Mouse (Mus musculus) macrophage (primary cell): ENCODE data around the gene Ppp1r1a. TPM values are rescaled to one million over a fixed set of nuclear protein-coding genes. Genes with fewer than 3 reads are reported as not detected.

ENCODE experiments used
- H3K27ac ChIP-seq: fragments of 350-480 bp; formaldehyde crosslinking; 2 replicates; pipeline ENCODE4 v1.9.0; 2021
- H3K36me3 ChIP-seq: fragments of 350-480 bp; formaldehyde crosslinking; 2 replicates; pipeline ENCODE4 v1.9.0; 2021; ENCODE audit errors: inconsistent target
- H3K4me3 ChIP-seq: fragments of 350-480 bp; formaldehyde crosslinking; 2 replicates; pipeline ENCODE4 v1.9.0; 2021; ENCODE audit errors: inconsistent target
- H3K79me2 ChIP-seq: fragments of 350-480 bp; formaldehyde crosslinking; 2 replicates; pipeline ENCODE4 v1.9.0; 2021; ENCODE audit errors: inconsistent target
- WGBS: methylation state at CpG from one replicate; pipeline ENCODE4 v1.1.7; 2026; ENCODE audit warnings: inconsistent platforms; ENCODE audit not compliant: missing documents; 5-methylcytosine and 5-hydroxymethylcytosine counted together
- polyA plus RNA-seq: library from polyadenylated mRNA; stranded (reverse); fragments of 250-400 nt; gene quantifications from 3 replicates; pipeline ENCODE4 v1.2.4, GENCODE M21; 2018; ENCODE audit warnings: inconsistent platforms
- total RNA-seq, 78 experiments: library from RNA; depleted of rRNA; stranded (reverse); fragments of 250-400 nt; gene quantifications; 1 replicate in 9 of 78; 2 replicates in 24 of 78; 3 replicates in 43 of 78; 4 replicates in 2 of 78; pipeline ENCODE4 v1.2.4; 2018; ENCODE audit warnings: inconsistent platforms in 56 of 78

Gene Ppp1r1a
- total RNA-seq (2018; cell fraction: chromatin; rRNA removed), result not detected
- total RNA-seq (2018; cell fraction: cytosol; rRNA removed), result under 1 TPM in 2 of 26 experiments, not detected in 24; 0.13 to 0.15 TPM
- total RNA-seq (2018; cell fraction: nucleus; rRNA removed), result not detected
- polyA plus RNA-seq, result 0.29 TPM in 1 of 3 replicates, not detected in the others

- Histone ChIP-seq H3K27ac (no peak within 1 kb of the TSS), H3K36me3 (no peaks in the 10 kb centered on the region), H3K79me2 (no peaks in the 10 kb centered on the region), H3K4me3 (no peak within 1 kb of the TSS)
- WGBS, result 1% methylated on average over 30 of the region's 36 CpGs
Observed at GRCm38 (mm10) chr15:103537822-103538213, at the start of gene Ppp1r1a. TSS of gene Ppp1r1a (minus strand) at chr15:103538003.

DNA sequence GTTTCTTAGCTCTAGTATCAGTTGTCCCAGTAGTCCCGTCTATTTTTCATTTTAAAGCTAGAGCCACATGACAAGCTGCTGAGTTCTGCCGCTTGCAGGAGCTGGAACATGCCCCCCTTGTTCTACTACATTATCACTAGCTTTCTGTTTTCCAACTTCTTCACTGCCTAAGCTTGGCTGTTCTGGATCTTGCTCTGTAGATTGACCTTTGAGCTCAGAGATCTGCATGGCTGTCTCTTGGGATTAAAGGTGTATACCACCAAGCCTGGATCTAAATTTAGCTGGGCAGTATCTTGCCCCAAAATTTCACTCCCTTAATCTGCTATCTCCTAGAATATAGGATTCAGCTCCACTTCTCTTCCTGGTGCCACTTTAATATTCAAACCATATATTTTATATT, 48.1 kb upstream of the Ppp1r1a start:
- no peak overlapping the region for H3K27ac ChIP-seq
- H3K36me3 ChIP-seq, result no peaks in the 10 kb centered on the region
- no peak overlapping the region for H3K4me3 ChIP-seq
- 93% methylated on average over 2 of the region's 2 CpGs for WGBS
- H3K79me2 ChIP-seq, result no peaks in the 10 kb centered on the region

DNA sequence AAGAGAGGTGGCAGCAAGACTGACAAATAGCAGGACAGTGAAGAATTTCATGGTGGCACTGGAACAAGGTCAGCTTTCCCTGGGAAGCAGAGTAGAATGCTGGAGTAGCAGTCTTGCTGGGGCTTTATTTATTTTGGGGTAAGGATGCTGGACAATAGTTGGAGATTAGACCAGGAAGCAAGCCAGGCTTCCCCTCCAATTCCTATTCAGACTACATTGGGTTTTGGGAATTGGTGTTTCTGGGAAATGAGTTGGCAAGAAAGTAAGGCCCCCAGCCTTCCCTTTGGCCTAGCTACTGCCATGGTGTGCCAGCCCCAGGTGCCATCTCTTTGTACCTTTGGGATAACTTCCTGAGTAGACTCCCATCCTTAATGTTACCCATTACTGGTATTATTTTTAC, 27.2 kb upstream of the Ppp1r1a start, which contains the start of gene Glycam1:
Gene Glycam1 (minus strand): TSS at position 101 of the 400 bp plus-strand sequence.
- Histone ChIP-seq H3K36me3 (no peaks in the 10 kb centered on the region), H3K27ac (no peak within 1 kb of the TSS), H3K79me2 (no peaks in the 10 kb centered on the region), H3K4me3 (no peak within 1 kb of the TSS)

- 42% methylated on average over 2 of the region's 3 CpGs for WGBS
- Histone ChIP-seq H3K36me3 (no peaks in the 10 kb centered on the region), H3K27ac (no peak overlapping the region), H3K4me3 (no peak overlapping the region), H3K79me2 (no peaks in the 10 kb centered on the region)
Observed at GRCm38 (mm10) chr15:103552096-103552690, 14.4 kb upstream of the Ppp1r1a start.

- no peaks in the 10 kb centered on the region for H3K79me2 ChIP-seq
- no peak overlapping the region for H3K4me3 ChIP-seq
- H3K36me3 ChIP-seq, result no peaks in the 10 kb centered on the region
- WGBS, result 10% methylated on average over 1 of the region's 1 CpGs
- H3K27ac ChIP-seq, result no peak overlapping the region
Observed at GRCm38 (mm10) chr15:103551053-103551452, 13.2 kb upstream of the Ppp1r1a start.

- Histone ChIP-seq H3K27ac (peak overlapping the region; percentile 92), H3K4me3 (no peak overlapping the region), H3K79me2 (no peaks in the 10 kb centered on the region), H3K36me3 (no peaks in the 10 kb centered on the region)
- WGBS, result 44% methylated on average over 1 of the region's 1 CpGs
Observed at GRCm38 (mm10) chr15:103549475-103549874, 11.7 kb upstream of the Ppp1r1a start.

DNA sequence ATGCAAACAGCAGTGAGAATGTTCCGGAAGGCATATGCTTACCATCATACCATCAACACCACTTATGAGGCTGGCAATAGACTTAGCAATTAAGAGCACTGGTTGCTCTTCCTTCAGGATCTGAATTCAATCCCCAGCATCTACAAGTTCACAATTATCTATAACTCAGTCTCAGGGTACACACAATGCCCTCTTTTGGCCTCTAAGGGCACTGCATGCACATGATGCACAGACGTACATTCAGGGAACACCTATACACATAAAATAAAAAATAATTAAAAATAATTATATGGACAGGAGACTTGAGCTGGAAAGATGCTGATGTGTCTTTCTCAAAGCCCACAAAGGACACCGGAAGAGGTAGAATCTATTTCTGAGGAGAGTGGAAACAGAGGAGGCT, 10.2 kb upstream of the Ppp1r1a start:
- Histone ChIP-seq H3K27ac (no peak overlapping the region), H3K79me2 (no peaks in the 10 kb centered on the region), H3K4me3 (no peak overlapping the region), H3K36me3 (no peaks in the 10 kb centered on the region)
- 90% methylated on average over 3 of the region's 3 CpGs for WGBS

DNA sequence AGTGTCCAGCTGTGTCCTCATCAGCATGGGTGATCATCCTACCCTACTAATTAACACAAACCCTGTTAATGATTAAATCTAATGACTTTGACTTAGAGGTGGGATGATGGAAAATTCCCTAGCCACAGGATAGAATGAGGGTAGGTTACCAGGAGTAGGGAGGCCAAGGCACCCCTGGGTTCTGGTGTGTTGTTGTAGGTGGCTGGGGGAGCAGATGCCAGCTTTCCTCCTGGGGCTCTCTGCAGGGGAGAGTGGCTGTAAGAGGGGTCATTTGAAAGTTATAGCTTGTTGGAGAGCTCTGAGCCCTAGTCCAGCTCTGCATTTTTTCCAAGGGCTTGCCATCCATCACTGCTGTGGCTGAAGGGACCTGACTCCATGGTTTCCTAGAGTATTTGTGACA, 4.7 kb upstream of the Ppp1r1a start:
- Histone ChIP-seq H3K36me3 (no peaks in the 10 kb centered on the region), H3K79me2 (no peaks in the 10 kb centered on the region), H3K27ac (no peak overlapping the region), H3K4me3 (no peak overlapping the region)

GRCm38 (mm10) chr15:103540646-103541045, 2.8 kb upstream of the Ppp1r1a start:
- Histone ChIP-seq H3K27ac (no peak overlapping the region), H3K79me2 (no peaks in the 10 kb centered on the region), H3K4me3 (no peak overlapping the region), H3K36me3 (no peaks in the 10 kb centered on the region)
- WGBS, result 22% methylated on average over 1 of the region's 1 CpGs

- 94% methylated on average over 2 of the region's 2 CpGs for WGBS
- H3K27ac ChIP-seq, result no peak overlapping the region
- no peaks in the 10 kb centered on the region for H3K36me3 ChIP-seq
- no peaks in the 10 kb centered on the region for H3K79me2 ChIP-seq
- H3K4me3 ChIP-seq, result no peak overlapping the region
Observed at GRCm38 (mm10) chr15:103539259-103539658, 1.5 kb upstream of the Ppp1r1a start.

- Histone ChIP-seq H3K36me3 (no peaks in the 10 kb centered on the region), H3K4me3 (no peak overlapping the region), H3K27ac (no peak overlapping the region), H3K79me2 (no peaks in the 10 kb centered on the region)
- 16% methylated on average over 37 of the region's 37 CpGs for WGBS
Observed at GRCm38 (mm10) chr15:103537011-103537821, 587 bp downstream of the Ppp1r1a start.

- Histone ChIP-seq H3K36me3 (no peaks in the 10 kb centered on the region), H3K4me3 (no peak overlapping the region), H3K27ac (no peak overlapping the region), H3K79me2 (no peaks in the 10 kb centered on the region)
- WGBS, result 50% methylated on average over 2 of the region's 2 CpGs
Observed at GRCm38 (mm10) chr15:103536456-103536855, 1.3 kb downstream of the Ppp1r1a start.

DNA sequence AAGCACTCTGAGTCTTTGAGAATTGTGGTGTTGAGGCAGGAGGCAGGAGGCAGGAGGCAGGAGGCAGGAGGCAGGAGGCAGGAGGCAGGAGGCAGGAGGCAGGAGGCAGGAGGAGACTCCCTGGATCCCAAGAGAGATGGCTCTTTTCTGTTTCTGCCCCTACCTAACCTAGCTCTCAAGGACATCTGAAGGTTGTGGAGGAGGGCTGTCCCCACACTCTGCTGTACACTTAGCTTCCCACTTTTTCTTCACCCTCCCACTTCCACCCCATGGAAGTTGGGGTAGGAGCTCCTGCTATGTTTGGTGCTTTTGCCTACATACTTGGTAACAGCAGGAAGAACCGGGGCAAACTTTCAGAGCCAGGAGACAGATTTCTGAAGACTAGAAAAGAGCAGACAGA, 2.0 kb downstream of the Ppp1r1a start:
- peaks cover 4% of the 10 kb centered on the region; the same call in 1 of the 2 replicates for H3K36me3 ChIP-seq
- H3K27ac ChIP-seq, result no peak overlapping the region
- 82% methylated on average over 1 of the region's 1 CpGs for WGBS
- no peaks in the 10 kb centered on the region for H3K79me2 ChIP-seq
- no peak overlapping the region for H3K4me3 ChIP-seq

- Histone ChIP-seq H3K27ac (no peak overlapping the region), H3K79me2 (no peaks in the 10 kb centered on the region)
- 97% methylated on average over 2 of the region's 2 CpGs for WGBS
Observed at GRCm38 (mm10) chr15:103535030-103535429, 2.8 kb downstream of the Ppp1r1a start.

DNA sequence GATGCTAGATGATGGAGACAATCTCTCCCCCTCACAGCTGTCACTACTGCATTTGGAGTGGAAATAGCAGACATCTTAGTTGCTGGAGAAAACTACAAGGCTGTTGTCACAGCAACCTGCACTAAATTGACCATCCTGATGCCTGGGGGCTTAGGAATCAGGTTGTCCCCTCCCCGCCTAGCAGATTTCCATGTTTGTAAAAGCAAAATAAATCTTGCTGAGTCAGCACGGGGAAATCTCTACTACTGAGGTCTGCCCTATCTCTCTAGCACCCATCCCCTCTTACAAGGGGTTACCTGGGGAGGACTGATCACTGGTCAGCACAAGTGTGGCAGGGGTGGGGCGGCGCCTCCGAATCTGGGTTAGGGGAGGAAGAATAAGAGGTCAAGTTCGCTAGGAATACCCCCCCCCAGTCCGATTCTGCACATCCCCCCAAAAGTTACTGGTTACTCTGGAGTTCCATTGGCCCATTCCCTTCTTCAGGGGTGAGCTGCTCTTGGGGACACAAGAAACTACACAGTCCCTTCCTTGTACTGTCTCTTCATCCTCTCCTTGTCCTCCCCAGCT, 3.7 kb downstream of the Ppp1r1a start:
- no peaks in the 10 kb centered on the region for H3K79me2 ChIP-seq
- no peak overlapping the region for H3K27ac ChIP-seq
- H3K4me3 ChIP-seq, result no peak overlapping the region
- H3K36me3 ChIP-seq, result peaks cover 8% of the 10 kb centered on the region
- WGBS, result 88% methylated on average over 7 of the region's 7 CpGs

More at GRCm38 (mm10) chr15:103535030-103535429, 2.8 kb downstream of the Ppp1r1a start:
- Histone ChIP-seq H3K36me3 (peaks cover 5% of the 10 kb centered on the region; the same call in 1 of the 2 replicates), H3K4me3 (no peak overlapping the region)
